Mouse (Mus musculus) thymus, adult 2 months (tissue): ENCODE data around the gene Cuedc2.

Source experiments
- CTCF ChIP-seq: fragments of 200-500 bp; IDR thresholded peaks from 2 replicates; pipeline ENCODE4 v1.5.1; 2012; ENCODE audit warnings: mild to moderate bottlenecking, control low read depth, low read length, moderate library complexity, borderline replicate concordance; ENCODE audit not compliant: control insufficient read depth, poor library complexity, insufficient read depth; ENCODE audit errors: extremely low read depth
- POLR2A ChIP-seq: fragments of 200-500 bp; IDR thresholded peaks from 2 replicates; pipeline ENCODE4 v1.6.1; 2012; ENCODE audit warnings: mild to moderate bottlenecking, low read length, control low read depth, moderate library complexity; ENCODE audit not compliant: control insufficient read depth, poor library complexity, insufficient read depth; ENCODE audit errors: extremely low read depth

- no peak for TF ChIP-seq CTCF
- TF ChIP-seq POLR2A, result no peak; the same call in 1 of the 2 replicates
These were observed 30.7 kb downstream of the Cuedc2 start for GRCm38 (mm10) chr19:46307781-46308180.
